Mouse (Mus musculus) hindbrain, embryonic 15.5 days (tissue): ENCODE measurements at regions not wholly inside any gene's neighbourhood (a gene's known extent, or its start where the extent isn't known, plus 50 kb on each side); places are given as distances from the start of the nearest gene placed in this dataset.
"Not testable (repeated sequence)": the region's sequence is repeated elsewhere in the genome, so short reads cannot be mapped to it uniquely, and the experiment has no call there.

ENCODE experiments used
- ATAC-seq: fragments of 200-750 bp; cut with Nextera tagmentation; 2 replicates; pipeline ENCODE4 v1.8.0; 2017; ENCODE audit warnings: low read depth, moderate number of reproducible peaks, moderate TSS enrichment; ENCODE audit not compliant: low FRiP score
- H3K27ac ChIP-seq: fragments of 300-500 bp; sonication (generic); replicated peaks from 2 replicates; pipeline ENCODE4 v1.5.1; 2015; ENCODE audit warnings: mild to moderate bottlenecking, inconsistent platforms
- H3K27me3 ChIP-seq: fragments of 300-500 bp; sonication (generic); 2 replicates; pipeline ENCODE4 v1.6.1; 2015; ENCODE audit warnings: control low read depth, inconsistent platforms
- H3K36me3 ChIP-seq: fragments of 300-500 bp; sonication (generic); 2 replicates; pipeline ENCODE4 v1.6.1; 2015; ENCODE audit warnings: control low read depth, inconsistent platforms
- H3K4me1 ChIP-seq: fragments of 300-500 bp; sonication (generic); replicated peaks from 2 replicates; pipeline ENCODE4 v1.6.1; 2015; ENCODE audit warnings: control low read depth, inconsistent platforms
- H3K4me2 ChIP-seq: fragments of 300-500 bp; sonication (generic); 2 replicates; pipeline ENCODE4 v1.6.1; 2015; ENCODE audit warnings: moderate library complexity, mild to moderate bottlenecking, inconsistent platforms
- H3K4me3 ChIP-seq: fragments of 300-500 bp; sonication (generic); 2 replicates; pipeline ENCODE4 v1.5.1; 2015; ENCODE audit warnings: mild to moderate bottlenecking, inconsistent platforms
- H3K9ac ChIP-seq: fragments of 300-500 bp; sonication (generic); 2 replicates; pipeline ENCODE4 v1.6.1; 2015; ENCODE audit warnings: inconsistent platforms
- H3K9me3 ChIP-seq: fragments of 300-500 bp; sonication (generic); 2 replicates; pipeline ENCODE4 v1.6.1; 2016; ENCODE audit warnings: control low read depth, inconsistent platforms
- WGBS: fragments of 180-500 bp; shearing (Covaris S2); methylation state at CpG from one replicate; pipeline ENCODE4 v1.1.7; 2015; 5-methylcytosine and 5-hydroxymethylcytosine counted together

DNA sequence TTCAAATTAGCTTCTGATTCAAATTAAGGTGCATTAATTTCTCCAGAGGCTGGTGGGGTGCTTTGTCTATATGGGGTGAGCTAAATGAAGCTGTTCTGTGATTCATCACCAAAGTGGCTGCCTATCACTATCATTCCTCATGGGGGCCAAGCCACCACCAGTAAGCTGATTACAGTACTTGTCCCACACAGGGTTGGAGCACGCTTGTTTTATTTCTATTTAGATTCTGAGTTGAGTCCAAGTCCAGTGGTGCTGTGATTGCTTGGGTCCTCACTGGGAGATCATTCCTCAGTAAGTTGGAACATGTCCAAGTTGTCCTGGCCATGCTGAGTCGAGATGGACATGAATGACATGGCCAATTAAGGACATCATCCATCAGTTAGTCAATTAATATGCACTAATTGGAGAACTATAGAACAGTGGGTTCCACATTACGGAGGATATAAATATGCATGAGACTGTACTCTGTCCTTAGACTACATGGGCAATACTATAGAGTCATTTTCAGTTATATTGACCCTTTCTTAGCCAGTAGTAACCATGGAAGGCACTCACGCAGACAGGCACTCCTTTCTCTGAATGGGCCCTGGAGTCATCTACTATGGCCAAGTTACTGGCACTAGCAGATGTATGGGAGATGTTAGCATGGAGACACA lies 105.3 kb upstream of the Tacr1 start:
- H3K36me3 ChIP-seq: no peaks in the 10 kb centered on the region
- peaks cover 5% of the 10 kb centered on the region; the same call in 1 of the 2 replicates for H3K4me1 ChIP-seq
- no peak overlapping the region for H3K9ac ChIP-seq
- 40% methylated on average over 4 of the region's 4 CpGs for WGBS
- no peaks in the 10 kb centered on the region for H3K27me3 ChIP-seq
- no peak overlapping the region for H3K4me2 ChIP-seq
- no peak overlapping the region for H3K27ac ChIP-seq
- ATAC-seq: peak; percentile 86
- no peak overlapping the region for H3K4me3 ChIP-seq
- H3K9me3 ChIP-seq: no peaks in the 10 kb centered on the region

- not testable (repeated sequence) for H3K4me3 ChIP-seq, H3K27me3 ChIP-seq, H3K4me1 ChIP-seq, H3K27ac ChIP-seq, H3K4me2 ChIP-seq, ATAC-seq, H3K9ac ChIP-seq, H3K36me3 ChIP-seq, H3K9me3 ChIP-seq
- 61% methylated on average over 5 of the region's 5 CpGs for WGBS
Observed at GRCm38 (mm10) chr6:82302241-82302640, 99.9 kb upstream of the Tacr1 start.

- no peak overlapping the region for H3K27ac ChIP-seq
- H3K27me3 ChIP-seq: no peaks in the 10 kb centered on the region
- no peak for ATAC-seq
Observed at GRCm38 (mm10) chr6:82313691-82314090, 88.4 kb upstream of the Tacr1 start.

More at GRCm38 (mm10) chr6:82313691-82314090, 88.4 kb upstream of the Tacr1 start:
- no peak overlapping the region for H3K9ac ChIP-seq
- H3K4me3 ChIP-seq: no peak overlapping the region
- no peaks in the 10 kb centered on the region for H3K4me1 ChIP-seq
- H3K4me2 ChIP-seq: no peak overlapping the region
- H3K36me3 ChIP-seq: no peaks in the 10 kb centered on the region
- H3K9me3 ChIP-seq: no peaks in the 10 kb centered on the region
